Mouse (Mus musculus) cortical plate, adult 2 months (tissue): ENCODE data around the gene Sema6d. TPM values are rescaled to one million over a fixed set of nuclear protein-coding genes. Genes with fewer than 3 reads are reported as not detected.

ENCODE experiments used
- H3K27ac ChIP-seq: fragments of 200-500 bp; 2 replicates; pipeline ENCODE4 v1.5.1; 2012; ENCODE audit warnings: low read length, control low read depth, inconsistent platforms; ENCODE audit not compliant: insufficient read depth
- H3K4me1 ChIP-seq: fragments of 200-500 bp; 2 replicates; pipeline ENCODE4 v1.6.1; 2011; ENCODE audit warnings: low read length; ENCODE audit not compliant: control insufficient read depth, insufficient read depth
- H3K4me3 ChIP-seq: fragments of 200-500 bp; 2 replicates; pipeline ENCODE4 v1.5.1; 2011; ENCODE audit warnings: mild to moderate bottlenecking, low read length, control low read depth; ENCODE audit not compliant: insufficient read depth
- CTCF ChIP-seq: fragments of 200-500 bp; IDR thresholded peaks from 2 replicates; pipeline ENCODE4 v1.5.1; 2011; ENCODE audit warnings: mild to moderate bottlenecking, control low read depth, low read length; ENCODE audit not compliant: insufficient read depth; ENCODE audit errors: extremely low read depth
- POLR2A ChIP-seq: fragments of 200-500 bp; IDR thresholded peaks from 2 replicates; pipeline ENCODE4 v1.6.1; 2011; ENCODE audit warnings: mild to moderate bottlenecking, low read length, control low read depth; ENCODE audit not compliant: insufficient read depth; ENCODE audit errors: extremely low read depth
- polyA plus RNA-seq: library from polyadenylated mRNA; depleted of rRNA; stranded (reverse); fragments of >200 nt; gene quantifications from 2 replicates; pipeline ENCODE4 v1.2.3, GENCODE M21; 2012

The Sema6d gene
- polyA plus RNA-seq, 1 experiment = 26.9 TPM

- no peak overlapping the region for H3K27ac ChIP-seq
- no peak overlapping the region for H3K4me3 ChIP-seq
- H3K4me1 ChIP-seq = peaks cover 2% of the 10 kb centered on the region; the same call in 1 of the 2 replicates
- TF ChIP-seq POLR2A = no peak
- no peak for TF ChIP-seq CTCF
These were observed 346.9 kb downstream of the Sema6d start for GRCm38 (mm10) chr2:124436704-124437103.

DNA sequence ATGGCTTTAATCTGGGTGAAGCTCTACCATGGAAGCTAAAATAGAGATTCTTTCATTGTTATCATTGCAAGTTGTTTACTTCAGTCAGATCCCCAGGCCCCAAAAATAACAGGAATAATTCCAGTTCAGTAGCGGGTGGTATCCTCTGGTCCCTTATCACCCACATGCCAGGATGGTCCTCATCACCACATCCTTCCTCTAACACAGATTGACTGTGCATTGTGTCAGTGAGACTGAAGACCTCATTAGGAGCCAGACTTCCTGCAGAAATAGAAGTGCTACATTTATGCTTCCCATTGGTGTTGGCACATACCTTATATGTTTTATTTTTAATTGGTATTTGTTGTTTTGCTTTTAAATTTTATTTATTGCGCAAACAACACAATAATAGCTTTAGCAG lies 354.4 kb downstream of the Sema6d start:
- Histone ChIP-seq H3K4me1 (no peaks in the 10 kb centered on the region), H3K4me3 (no peak overlapping the region), H3K27ac (no peak overlapping the region)
- TF ChIP-seq POLR2A (no peak), CTCF (no peak)

- Histone ChIP-seq H3K4me1 (no peaks in the 10 kb centered on the region), H3K4me3 (no peak overlapping the region), H3K27ac (no peak overlapping the region)
- TF ChIP-seq CTCF (no peak), POLR2A (no peak)
These were observed 366.1 kb downstream of the Sema6d start for GRCm38 (mm10) chr2:124455881-124456280.

DNA sequence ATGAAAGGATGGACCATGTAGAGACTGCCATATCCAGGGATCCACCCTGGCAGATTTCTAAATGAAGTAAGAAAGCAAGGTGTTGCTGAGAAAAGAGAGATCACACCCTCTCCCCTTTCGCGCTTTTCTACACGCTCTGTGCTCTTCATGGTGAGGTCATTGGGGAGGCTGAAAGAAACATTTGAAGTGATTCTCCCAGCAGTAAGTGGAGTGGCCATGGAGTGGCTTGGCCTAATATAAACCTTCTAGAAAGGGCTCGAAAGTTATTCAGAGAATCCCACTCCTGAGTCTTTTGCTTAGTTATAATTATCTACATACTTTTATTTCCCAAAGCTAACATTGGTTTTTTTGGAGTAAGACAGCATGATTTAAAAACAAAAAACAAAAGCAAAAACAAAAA lies 367.2 kb downstream of the Sema6d start:
- no peaks in the 10 kb centered on the region for H3K4me1 ChIP-seq
- H3K4me3 ChIP-seq = no peak overlapping the region
- H3K27ac ChIP-seq = no peak overlapping the region
- TF ChIP-seq CTCF = no peak
- TF ChIP-seq POLR2A = no peak

GRCm38 (mm10) chr2:124458028-124458427 lies 368.3 kb downstream of the Sema6d start:
- no peak overlapping the region for H3K4me3 ChIP-seq
- H3K27ac ChIP-seq = no peak overlapping the region
- TF ChIP-seq CTCF (no peak), POLR2A (no peak)
- no peaks in the 10 kb centered on the region for H3K4me1 ChIP-seq

DNA sequence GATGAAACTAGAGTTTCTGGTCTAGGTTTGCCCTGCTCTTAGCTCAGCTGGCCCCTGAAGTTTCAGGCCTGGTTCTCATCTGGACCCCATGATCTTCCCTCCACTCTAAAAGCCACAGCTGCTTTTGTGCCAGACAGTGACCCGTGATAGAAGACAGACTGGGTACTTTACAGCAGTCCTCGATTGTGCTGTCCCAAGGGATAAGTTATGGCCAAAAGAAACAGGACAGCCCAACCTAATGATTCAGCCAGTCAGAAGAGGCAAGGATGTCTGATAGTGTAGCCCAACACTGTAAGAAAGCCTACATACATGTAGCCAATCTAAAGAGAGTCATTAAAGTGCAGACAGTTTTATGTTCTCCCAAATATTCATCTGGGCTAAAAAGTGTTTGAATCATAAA lies 371.2 kb downstream of the Sema6d start:
- TF ChIP-seq CTCF = no peak
- TF ChIP-seq POLR2A = no peak
- Histone ChIP-seq H3K4me1 (no peaks in the 10 kb centered on the region), H3K4me3 (no peak overlapping the region), H3K27ac (no peak overlapping the region)

GRCm38 (mm10) chr2:124461378-124461851 lies 371.6 kb downstream of the Sema6d start:
- TF ChIP-seq POLR2A = no peak
- TF ChIP-seq CTCF = no peak
- no peak overlapping the region for H3K27ac ChIP-seq

GRCm38 (mm10) chr2:124465004-124465946 lies 375.5 kb downstream of the Sema6d start:
- Histone ChIP-seq H3K4me1 (no peaks in the 10 kb centered on the region; the same call in 1 of the 2 replicates), H3K27ac (no peak overlapping the region), H3K4me3 (no peak overlapping the region)
- TF ChIP-seq POLR2A (no peak), CTCF (no peak)

More at GRCm38 (mm10) chr2:124461378-124461851, 371.6 kb downstream of the Sema6d start:
- no peak overlapping the region for H3K4me3 ChIP-seq
- H3K4me1 ChIP-seq = no peaks in the 10 kb centered on the region

- TF ChIP-seq CTCF = no peak
- H3K4me3 ChIP-seq = no peak overlapping the region
- H3K27ac ChIP-seq = no peak overlapping the region
- no peaks in the 10 kb centered on the region; the same call in 1 of the 2 replicates for H3K4me1 ChIP-seq
These were observed 377.7 kb downstream of the Sema6d start for GRCm38 (mm10) chr2:124467429-124467828.
